Mouse (Mus musculus) G1E (cell line): ENCODE measurements at regions not wholly inside any gene's neighbourhood (a gene's known extent, or its start where the extent isn't known, plus 50 kb on each side); places are given as distances from the start of the nearest gene placed in this dataset.

Experiments
- ATAC-seq: 2 replicates; pipeline ENCODE4 v1.8.0; 2016; ENCODE audit warnings: mild to moderate bottlenecking; ENCODE audit not compliant: insufficient number of reproducible peaks, poor library complexity, low FRiP score, severe bottlenecking; ENCODE audit errors: extremely low read depth
- DNase-seq: peaks from one replicate; pipeline ENCODE4 v3.0.0; 2012; ENCODE audit warnings: low spot score
- H3K27me3 ChIP-seq: 2 replicates; pipeline ENCODE4 v1.6.1; 2012; ENCODE audit warnings: mild to moderate bottlenecking, low read length, inconsistent platforms; ENCODE audit not compliant: insufficient read depth
- H3K36me3 ChIP-seq: replicated peaks from 2 replicates; pipeline ENCODE3; 2012; ENCODE audit warnings: mild to moderate bottlenecking, inconsistent platforms
- H3K4me1 ChIP-seq: 2 replicates; pipeline ENCODE4 v1.6.1; 2012; ENCODE audit warnings: low read depth, low read length, inconsistent platforms, mixed read lengths; ENCODE audit not compliant: insufficient read depth
- H3K4me3 ChIP-seq: 2 replicates; pipeline ENCODE4 v1.5.1; 2012; ENCODE audit warnings: low read depth, mild to moderate bottlenecking, inconsistent platforms, low read length, moderate library complexity, mixed read lengths
- H3K9me3 ChIP-seq: replicated peaks from 2 replicates; pipeline ENCODE4 v1.6.1; 2012; ENCODE audit warnings: inconsistent platforms
- CTCF ChIP-seq: IDR thresholded peaks from 2 replicates; pipeline ENCODE4 v1.5.1; 2012; ENCODE audit warnings: low read depth, low read length, inconsistent platforms, mixed read lengths
- GATA1 ChIP-seq: IDR thresholded peaks from 2 replicates; pipeline ENCODE4 v1.6.1; 2012; ENCODE audit warnings: borderline replicate concordance, low read length, inconsistent platforms, mixed read lengths
- GATA2 ChIP-seq: IDR thresholded peaks from 2 replicates; pipeline ENCODE4 v1.6.1; 2012; ENCODE audit warnings: low read depth, low read length, inconsistent platforms, borderline replicate concordance
- POLR2AphosphoS5 ChIP-seq: IDR thresholded peaks from 2 replicates; pipeline ENCODE4 v1.6.1; 2012; ENCODE audit warnings: low read depth, low read length, inconsistent platforms; ENCODE audit not compliant: insufficient replicate concordance
- TAL1 ChIP-seq: conservative IDR thresholded peaks from 2 replicates; pipeline ENCODE4 v1.6.1; 2012; ENCODE audit warnings: low read depth, low read length, inconsistent platforms, mixed read lengths

DNA sequence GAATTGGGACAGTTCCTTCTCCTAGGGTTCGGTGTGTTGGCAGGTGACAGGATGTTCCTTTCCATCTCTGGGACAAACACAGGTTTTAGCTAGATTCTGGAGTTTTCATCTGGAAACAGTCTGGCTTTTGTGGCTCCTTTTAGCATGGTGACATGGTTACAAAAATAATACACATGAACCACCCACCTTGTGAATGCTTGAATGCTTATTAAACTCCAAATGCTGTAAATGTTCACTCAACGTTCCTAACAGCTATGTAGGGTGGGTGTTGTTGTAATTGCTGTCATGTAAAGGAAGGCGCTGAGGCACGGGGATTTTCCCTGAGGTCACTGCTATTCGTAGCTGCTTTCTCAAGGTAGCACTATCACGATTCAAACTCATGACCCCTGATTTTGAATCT, 178.1 kb upstream of the Zc3h12a start:
- ATAC-seq: no peak
- Histone ChIP-seq H3K4me1 (no peaks in the 10 kb centered on the region), H3K36me3 (no peaks in the 10 kb centered on the region), H3K27me3 (no peaks in the 10 kb centered on the region), H3K9me3 (peaks cover 80% of the 10 kb centered on the region), H3K4me3 (no peak overlapping the region)
- TF ChIP-seq CTCF (no peak), GATA2 (no peak)
- DNase-seq: no peak

DNA sequence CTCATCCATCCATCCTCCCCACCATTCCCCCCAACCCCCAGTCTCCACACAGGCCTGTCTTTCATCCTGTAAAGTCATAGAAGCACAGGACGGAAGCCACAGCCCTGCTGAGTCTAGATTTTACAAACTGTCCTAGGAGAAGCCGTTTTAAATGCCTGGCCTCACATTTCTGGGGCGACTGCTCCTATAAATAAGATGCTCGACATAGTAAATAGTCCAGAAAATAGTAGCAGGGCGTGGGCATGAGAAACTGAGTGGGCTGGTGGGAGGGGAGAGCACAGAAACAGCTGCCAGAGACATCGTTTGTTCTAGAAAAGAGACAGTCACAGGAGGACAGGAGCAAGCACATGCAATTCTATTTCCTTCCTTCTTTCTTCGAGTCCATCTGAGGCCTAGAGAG, 175.0 kb upstream of the Zc3h12a start:
- H3K27me3 ChIP-seq: no peaks in the 10 kb centered on the region
- TF ChIP-seq CTCF: no peak
- no peak for TF ChIP-seq GATA2
- TF ChIP-seq POLR2AphosphoS5: no peak
- TF ChIP-seq TAL1: no peak
- TF ChIP-seq GATA1: no peak
- no peaks in the 10 kb centered on the region for H3K4me1 ChIP-seq

DNA sequence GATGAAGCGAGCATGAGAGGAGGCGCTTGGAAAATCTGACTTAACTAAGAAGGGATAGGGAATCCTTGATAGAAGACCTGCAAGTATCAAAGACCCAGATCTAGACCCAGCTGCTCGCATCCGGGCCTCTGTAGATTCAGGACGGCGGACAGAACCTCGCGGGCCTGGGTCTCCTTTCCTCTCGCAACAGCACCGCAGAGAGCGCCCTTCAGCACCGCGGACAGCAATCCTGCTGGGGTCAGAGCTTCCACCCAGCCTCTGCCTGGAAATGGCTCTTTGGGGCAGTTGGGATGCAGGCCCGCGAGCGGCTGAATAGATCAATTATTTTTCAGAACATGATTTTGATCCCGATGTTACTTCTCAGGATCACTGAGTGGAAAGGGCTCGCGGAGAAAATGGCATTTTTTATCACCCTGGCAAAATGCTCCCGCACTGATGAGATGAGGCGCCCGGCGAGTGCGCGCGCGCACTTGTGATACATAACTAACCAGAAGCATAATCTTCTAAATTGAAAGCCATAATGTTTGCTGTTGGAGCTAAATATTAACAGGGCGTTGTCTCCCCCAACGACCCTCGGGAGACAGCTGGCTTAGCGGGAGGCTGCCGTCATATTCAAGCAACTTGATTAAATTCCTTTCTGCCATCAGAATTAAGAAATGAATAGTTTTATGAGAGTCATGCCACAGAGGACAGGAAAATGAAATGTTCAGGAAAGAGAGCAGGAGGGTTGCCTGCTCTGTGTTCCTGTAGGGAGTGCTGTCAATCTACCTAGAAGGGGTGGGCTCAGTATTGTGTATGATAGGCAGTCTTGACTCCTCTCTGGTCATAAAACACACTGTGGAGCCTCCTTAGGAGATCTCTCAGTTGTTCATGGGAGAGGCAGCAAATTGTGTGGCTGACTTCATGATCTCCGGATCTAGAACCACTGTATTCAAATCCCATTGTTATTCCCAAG, 173.1 kb upstream of the Zc3h12a start:
- Histone ChIP-seq H3K4me3 (no peak overlapping the region), H3K27me3 (no peaks in the 10 kb centered on the region), H3K9me3 (peaks cover 79% of the 10 kb centered on the region), H3K36me3 (no peaks in the 10 kb centered on the region), H3K4me1 (no peaks in the 10 kb centered on the region)
- TF ChIP-seq CTCF (no peak), GATA2 (no peak), POLR2AphosphoS5 (no peak), TAL1 (no peak), GATA1 (no peak)
- ATAC-seq (no peak), DNase-seq (no peak)

More for the DNA sequence above, 175.0 kb upstream of the Zc3h12a start:
- H3K9me3 ChIP-seq: peaks cover 79% of the 10 kb centered on the region
- ATAC-seq: no peak
- no peak for DNase-seq
- no peak overlapping the region for H3K4me3 ChIP-seq
- no peaks in the 10 kb centered on the region for H3K36me3 ChIP-seq

DNA sequence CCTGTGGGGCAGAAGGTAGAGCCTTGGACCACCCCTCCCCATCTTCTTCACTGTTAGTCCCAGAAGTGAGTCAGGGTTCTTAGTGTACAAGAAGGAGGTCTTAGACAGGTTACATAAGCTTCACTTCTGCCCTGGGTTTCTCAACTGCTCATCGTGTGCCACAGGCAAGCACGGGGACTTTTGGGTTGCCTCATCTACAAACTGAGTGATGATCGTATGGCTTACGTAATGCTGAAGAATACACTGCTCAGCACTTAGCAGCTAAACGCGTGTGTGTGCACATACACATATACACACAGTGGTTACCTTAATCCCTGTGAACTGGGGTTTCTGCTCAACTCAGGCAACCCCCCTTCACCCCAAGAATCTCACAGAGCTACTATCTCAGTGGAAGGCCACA, 163.1 kb upstream of the Zc3h12a start:
- Histone ChIP-seq H3K36me3 (no peaks in the 10 kb centered on the region), H3K27me3 (no peaks in the 10 kb centered on the region), H3K4me3 (no peak overlapping the region), H3K9me3 (peaks cover 85% of the 10 kb centered on the region), H3K4me1 (no peaks in the 10 kb centered on the region)
- ATAC-seq (no peak), DNase-seq (no peak)
- TF ChIP-seq POLR2AphosphoS5 (no peak), TAL1 (no peak), GATA1 (no peak), GATA2 (no peak), CTCF (no peak)

DNA sequence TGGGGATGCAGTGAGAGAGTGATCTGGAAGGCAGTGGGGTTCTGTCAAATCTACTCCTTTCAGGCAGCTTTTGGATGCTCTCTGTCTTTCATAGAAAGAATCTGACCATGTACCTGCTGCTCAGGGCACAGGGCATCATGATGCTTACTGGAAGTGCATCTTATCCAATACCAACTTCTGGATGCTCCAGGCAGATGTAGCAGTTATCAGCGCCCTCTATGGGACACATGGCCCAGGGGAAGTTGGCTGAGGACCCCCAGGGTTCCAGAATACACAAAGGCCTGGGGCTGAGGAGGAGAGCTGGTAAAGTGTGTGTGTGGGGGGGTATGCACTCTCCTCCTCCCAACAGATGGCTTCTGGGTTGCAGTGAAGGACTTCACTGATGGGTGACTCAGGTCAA, 162.1 kb upstream of the Zc3h12a start:
- Histone ChIP-seq H3K27me3 (no peaks in the 10 kb centered on the region), H3K4me3 (no peak overlapping the region), H3K4me1 (no peaks in the 10 kb centered on the region), H3K36me3 (no peaks in the 10 kb centered on the region), H3K9me3 (peaks cover 86% of the 10 kb centered on the region)
- DNase-seq (no peak), ATAC-seq (no peak)
- TF ChIP-seq GATA1 (no peak), CTCF (no peak)

DNA sequence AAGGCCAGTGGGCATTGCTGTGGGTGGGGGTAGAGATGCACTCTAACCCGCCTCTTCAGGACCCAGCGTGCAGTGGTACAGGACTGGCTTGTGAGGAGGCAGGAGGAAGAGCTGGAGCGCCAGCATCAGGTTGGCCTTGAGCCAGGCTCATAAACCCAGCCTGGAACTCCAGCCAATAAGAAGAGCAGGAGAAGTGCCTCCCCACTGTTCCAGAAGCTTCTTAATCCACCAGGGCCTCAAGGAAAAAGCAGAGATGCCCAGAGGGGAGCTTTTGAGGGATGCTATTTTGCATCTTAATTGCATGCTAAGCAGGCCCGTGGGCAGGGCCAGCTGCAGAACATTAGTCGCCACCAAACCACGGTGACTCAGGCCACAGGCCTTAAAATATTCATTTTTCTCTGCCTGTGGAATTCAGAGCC, 161.4 kb upstream of the Zc3h12a start:
- H3K27me3 ChIP-seq: no peaks in the 10 kb centered on the region
- H3K4me3 ChIP-seq: no peak overlapping the region; the same call in 1 of the 2 replicates
- DNase-seq: no peak
- H3K9me3 ChIP-seq: peaks cover 89% of the 10 kb centered on the region
- ATAC-seq: no peak
- TF ChIP-seq CTCF (no peak), GATA2 (no peak), TAL1 (no peak), GATA1 (no peak), POLR2AphosphoS5 (no peak)
- no peaks in the 10 kb centered on the region for H3K36me3 ChIP-seq
- no peaks in the 10 kb centered on the region for H3K4me1 ChIP-seq

DNA sequence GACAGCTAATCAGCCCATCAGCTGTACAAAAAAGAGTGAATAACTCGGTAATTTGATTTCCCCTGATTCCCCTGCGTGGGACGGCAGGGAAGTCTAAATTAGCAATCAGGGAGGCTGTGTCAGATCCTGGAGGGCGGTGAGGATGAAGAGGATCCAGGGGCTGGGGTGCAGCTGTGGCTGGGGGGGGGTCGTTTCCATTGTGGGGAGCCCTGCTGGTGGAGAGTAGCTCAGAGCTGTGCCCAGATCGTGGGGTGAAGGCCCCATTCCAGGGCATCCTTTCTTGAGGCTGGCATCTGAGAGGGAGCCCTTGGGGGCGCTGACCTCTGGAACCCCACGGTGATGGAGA, 155.3 kb upstream of the Zc3h12a start:
- no peak for TF ChIP-seq CTCF
- no peak for TF ChIP-seq TAL1
- TF ChIP-seq GATA2: no peak
- no peak for TF ChIP-seq GATA1
- TF ChIP-seq POLR2AphosphoS5: no peak
- H3K4me3 ChIP-seq: no peak overlapping the region
- H3K36me3 ChIP-seq: no peaks in the 10 kb centered on the region
- no peak for ATAC-seq
- no peak for DNase-seq
- peaks cover 92% of the 10 kb centered on the region for H3K9me3 ChIP-seq
- H3K4me1 ChIP-seq: no peaks in the 10 kb centered on the region
- H3K27me3 ChIP-seq: no peaks in the 10 kb centered on the region
